Comparison of ENCODE assay signal across 17 mouse cellular contexts in genomic region chr8:94962201-94962600, GRCm38 (mm10). TPM values are rescaled to one million over a fixed set of nuclear protein-coding genes. Genes with fewer than 3 reads are reported as not detected.
A peak's percentile ranks its signal among the peaks of the same experiment; 100 is the strongest.
DNase-seq lines count a peak whose midpoint lies in the region; ATAC-seq and TF ChIP-seq lines count a peak whose summit lies in the region.
"Had no signal": no experiment of that assay in that cellular context is flagged by ENCODE, and none has a peak within 500 bp of the region (broad histone marks: within the 10 kb centered on the region; RNA-seq: fewer than 3 reads in every experiment).

No protein-coding gene starts in this region.

- no peak overlapping the region for H3K9ac ChIP-seq in kidney, embryonic 14.5 days (ENCODE audit: low read depth, low read length)
- no peak overlapping the region for H3K9ac ChIP-seq in liver, adult 2 months (ENCODE audit: low read depth, low read length)
- no peak overlapping the region for H3K9ac ChIP-seq in liver, postnatal 0 days (replicated peaks)
- H3K9ac ChIP-seq: lung, embryonic 14.5 days had no signal

- no peaks in the 10 kb centered on the region for H3K27me3 ChIP-seq in kidney, embryonic 14.5 days (ENCODE audit: control insufficient read depth, insufficient read depth, low read length)
- H3K27me3 ChIP-seq in liver, adult 2 months (ENCODE audit: control insufficient read depth, insufficient read depth, low read length), result no peaks in the 10 kb centered on the region
- H3K27me3 ChIP-seq in liver, postnatal 0 days (ENCODE audit: insufficient read depth, low read length), result no peaks in the 10 kb centered on the region

- no peak for ATAC-seq in kidney, embryonic 14.5 days (ENCODE audit: low FRiP score, low TSS enrichment)
- ATAC-seq in liver, postnatal 0 days, result peak; percentile 87
- ATAC-seq: inflammation-experienced regulatory T-cells, adult 6 months had no signal

- TF ChIP-seq CTCF in liver, adult 2 months (IDR thresholded peaks at IDR 0.05; ENCODE audit: low read depth, low read length), result no peak
- TF ChIP-seq CTCF in liver, postnatal 0 days (IDR thresholded peaks at IDR 0.05; ENCODE audit: low read depth), result no peak

- H3K9me3 ChIP-seq in kidney, embryonic 14.5 days (ENCODE audit: control insufficient read depth, low read length), result no peaks in the 10 kb centered on the region
- no peaks in the 10 kb centered on the region for H3K9me3 ChIP-seq in liver, postnatal 0 days (ENCODE audit: low read length)

- DNase-seq in kidney, adult 9 months, result peak; percentile 66
- peak; percentile 32 for DNase-seq in liver, adult 2 months (ENCODE audit: extremely low read depth, low read depth, low spot score)
- peak; percentile 73 for DNase-seq in liver, postnatal 0 days
- DNase-seq in spleen, postnatal 14 days (ENCODE audit: low spot score in 2 of 2), result no peak
- DNase-seq in thymus, postnatal 25 days, result no peak
- DNase-seq in adrenal gland, adult 8-10 months, result no peak
- DNase-seq: cerebellum, adult 18-20 months; cerebellum, postnatal 36 days; lung, embryonic 14.5 days; right cerebral cortex, postnatal 4 days; thymus, adult 18-20 months had no signal

- 0 out of 2 replicates have a peak, but pooled peaks have one; percentile 18 for TF ChIP-seq EP300 in liver, postnatal 0 days (IDR thresholded peaks at IDR 0.05; ENCODE audit: low read depth)

- no peaks in the 10 kb centered on the region for H3K79me2 ChIP-seq in liver, adult 2 months (ENCODE audit: control insufficient read depth, insufficient read depth, low read length)

- WGBS in kidney, embryonic 14.5 days, result 74% methylated on average over 1 of the region's 1 CpGs
- WGBS in liver, adult 2 months, result 26% methylated on average over 1 of the region's 1 CpGs
- WGBS in liver, postnatal 0 days (ENCODE audit: insufficient replicate concordance), result 66% methylated on average over 1 of the region's 1 CpGs

- no peaks in the 10 kb centered on the region for H3K36me3 ChIP-seq in kidney, embryonic 14.5 days (ENCODE audit: control insufficient read depth, insufficient read depth, low read length)
- H3K36me3 ChIP-seq in liver, adult 2 months (ENCODE audit: control insufficient read depth, insufficient read depth, low read length), result no peaks in the 10 kb centered on the region
- H3K36me3 ChIP-seq in liver, postnatal 0 days (replicated peaks; ENCODE audit: insufficient read depth, low read length), result no peaks in the 10 kb centered on the region

- H3K4me1 ChIP-seq in kidney, embryonic 14.5 days (ENCODE audit: control insufficient read depth, insufficient read depth, low read length), result no peaks in the 10 kb centered on the region
- peaks cover 3% of the 10 kb centered on the region; the same call in 1 of the 2 replicates for H3K4me1 ChIP-seq in liver, adult 2 months (ENCODE audit: control insufficient read depth, insufficient read depth, low read length)
- peaks cover 48% of the 10 kb centered on the region for H3K4me1 ChIP-seq in liver, postnatal 0 days (ENCODE audit: insufficient read depth)

- no peak for TF ChIP-seq POLR2A in liver, adult 2 months (IDR thresholded peaks at IDR 0.05; ENCODE audit: extremely low read depth, insufficient read depth, low read length)

- H3K4me2 ChIP-seq in kidney, embryonic 14.5 days (replicated peaks; ENCODE audit: low read depth, low read length), result no peak overlapping the region
- no peak overlapping the region for H3K4me2 ChIP-seq in liver, postnatal 0 days (ENCODE audit: low read depth, low read length)
- H3K4me2 ChIP-seq: lung, embryonic 14.5 days; midbrain, embryonic 11.5 days had no signal

- no peak overlapping the region for H3K27ac ChIP-seq in kidney, embryonic 14.5 days (ENCODE audit: low read depth, low read length)
- H3K27ac ChIP-seq in liver, adult 2 months (replicated peaks; ENCODE audit: insufficient read depth, low read depth, low read length), result no peak overlapping the region
- peak overlapping the region; percentile 84 for H3K27ac ChIP-seq in liver, postnatal 0 days (ENCODE audit: low read depth)
- H3K27ac ChIP-seq: macrophage had no signal

- H3K4me3 ChIP-seq in kidney, embryonic 14.5 days (ENCODE audit: low read length), result no peak overlapping the region
- H3K4me3 ChIP-seq in liver, adult 2 months (ENCODE audit: insufficient read depth, low read depth, low read length), result no peak overlapping the region
- no peak overlapping the region for H3K4me3 ChIP-seq in liver, postnatal 0 days (ENCODE audit: low read depth, low read length)

RNA-seq across cellular contexts. Expression of gene Adgrg1, which starts 12.3 kb away (rescaled TPM):
- polyA plus RNA-seq in kidney, embryonic 14.5 days (2014; fragmentation: Nextera tagmentation; extraction: Ambion mirVana), result 15.5 and 31.3 TPM in 2 replicates
- 0.55 and 2.3 TPM in 2 replicates for total RNA-seq in liver, adult 2 months (2014; rRNA removed)
- polyA plus RNA-seq in liver, adult 2 months (2012; rRNA removed), result 3.0 and 4.2 TPM in 2 replicates
- 34.0 and 35.4 TPM in 2 replicates for polyA plus RNA-seq in liver, postnatal 0 days (2015; fragmentation: Nextera tagmentation; extraction: Ambion mirVana)
- total RNA-seq in adrenal gland, adult 8-10 months (2022), result 10 to 100 TPM; 14.6 to 60.9 (median 38.3) TPM

RNA-seq across cellular contexts. Expression of gene Adgrg5, which starts 38.7 kb away (rescaled TPM):
- not detected in 2 replicates for polyA plus RNA-seq in kidney, embryonic 14.5 days (2014; fragmentation: Nextera tagmentation; extraction: Ambion mirVana)
- total RNA-seq in liver, adult 2 months (2014; rRNA removed), result 0.18 and 0.27 TPM in 2 replicates
- polyA plus RNA-seq in liver, adult 2 months (2012; rRNA removed), result 0.58 and 0.77 TPM in 2 replicates
- polyA plus RNA-seq in liver, postnatal 0 days (2015; fragmentation: Nextera tagmentation; extraction: Ambion mirVana), result 0.13 and 0.18 TPM in 2 replicates
- 1 to 10 TPM in 2 of 4 experiments, under 1 TPM in 2; 0.49 to 2.0 (median 0.94) TPM for total RNA-seq in adrenal gland, adult 8-10 months (2022)
- total RNA-seq: gastrocnemius, adult 18-20 months had no signal
- polyA plus RNA-seq: limb, embryonic 11.5 days had no signal

RNA-seq across cellular contexts. Expression of gene Ccdc102a, which starts 44.3 kb away (rescaled TPM):
- 24.2 and 29.4 TPM in 2 replicates for polyA plus RNA-seq in kidney, embryonic 14.5 days (2014; fragmentation: Nextera tagmentation; extraction: Ambion mirVana)
- total RNA-seq in liver, adult 2 months (2014; rRNA removed), result 0.46 and 0.94 TPM in 2 replicates
- 0.90 and 1.2 TPM in 2 replicates for polyA plus RNA-seq in liver, adult 2 months (2012; rRNA removed)
- polyA plus RNA-seq in liver, postnatal 0 days (2015; fragmentation: Nextera tagmentation; extraction: Ambion mirVana), result 1.3 and 1.5 TPM in 2 replicates
- total RNA-seq in adrenal gland, adult 8-10 months (2022), result 10 to 100 TPM in 2 of 4 experiments, 1 to 10 TPM in 2; 6.9 to 11.1 (median 8.6) TPM

RNA-seq across cellular contexts. Expression of gene Adgrg3, which starts 55.3 kb away (rescaled TPM):
- 2.9 and 3.8 TPM in 2 replicates for polyA plus RNA-seq in kidney, embryonic 14.5 days (2014; fragmentation: Nextera tagmentation; extraction: Ambion mirVana)
- total RNA-seq in liver, adult 2 months (2014; rRNA removed), result 3.0 and 5.0 TPM in 2 replicates
- 4.4 and 8.5 TPM in 2 replicates for polyA plus RNA-seq in liver, adult 2 months (2012; rRNA removed)
- polyA plus RNA-seq in liver, postnatal 0 days (2015; fragmentation: Nextera tagmentation; extraction: Ambion mirVana), result 8.9 and 9.6 TPM in 2 replicates
- total RNA-seq in adrenal gland, adult 8-10 months (2022), result 1 to 10 TPM; 2.2 to 4.1 (median 3.1) TPM

Comparison
In these comparisons a context has a peak if more than half of its experiments do, and no peak if none do; other contexts are left out.
1. DNase-seq: peak in kidney, adult 9 months (single experiment), liver, adult 2 months (single experiment) and liver, postnatal 0 days (single experiment); none in spleen, postnatal 14 days (0 of 2), thymus, postnatal 25 days (single experiment) and adrenal gland, adult 8-10 months (single experiment).
2. RNA of gene Ccdc102a, which starts 44.3 kb away (polyA plus RNA-seq): 24.2 to 29.4 TPM in kidney, embryonic 14.5 days; 1.3 to 1.5 TPM in liver, postnatal 0 days and 0.90 to 1.2 TPM in liver, adult 2 months; every median in the first group is over 10 times any median in the second.